Mouse (Mus musculus): Measurements from ENCODE around the gene Btbd1. TPM values are rescaled to one million over a fixed set of nuclear protein-coding genes. Genes with fewer than 3 reads are reported as not detected.

Btbd1 gene
- polyA plus RNA-seq, 1 experiment = 66.6 TPM

DNA sequence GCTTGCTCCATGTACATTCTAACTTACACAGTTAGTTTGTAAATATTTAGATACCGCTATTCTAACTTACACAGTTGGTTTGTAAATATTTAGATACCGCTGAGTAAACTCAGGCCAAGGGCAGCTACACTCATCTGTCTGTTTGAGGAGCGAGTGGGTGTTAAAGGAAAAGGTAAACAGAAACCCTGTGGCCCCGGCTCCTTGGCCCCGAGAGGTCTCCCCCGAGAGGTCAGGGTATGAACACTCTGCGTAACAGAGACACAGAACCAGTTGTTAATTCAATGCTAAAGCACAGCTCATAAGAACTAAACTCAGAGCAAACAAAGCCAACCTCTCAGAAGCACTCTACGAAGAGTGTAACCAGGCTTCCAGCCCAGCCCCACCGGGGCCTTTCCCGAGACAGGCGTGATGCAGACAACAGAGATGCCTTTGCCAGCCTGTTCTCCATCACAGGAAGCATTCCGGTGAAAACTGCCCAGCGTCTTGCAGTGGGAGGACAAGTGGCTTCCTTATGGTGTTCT lies 43.3 kb upstream of the Btbd1 start:
- no peaks in the 10 kb centered on the region for H3K36me3 ChIP-seq (ENCODE audit: control insufficient read depth, insufficient read depth)
- H3K4me3 ChIP-seq = no peak overlapping the region
- no peak overlapping the region for H3K4me2 ChIP-seq (ENCODE audit: low read depth)
- no peak overlapping the region for H3ac ChIP-seq (ENCODE audit: control insufficient read depth, insufficient read length)
- TF ChIP-seq POLR2AphosphoS2 (IDR thresholded peaks at IDR 0.05; ENCODE audit: insufficient read length, low read depth) (no peak), CEBPB (IDR thresholded peaks at IDR 0.05; ENCODE audit: insufficient read depth, poor library complexity, severe bottlenecking) (no peak), MAX (IDR thresholded peaks at IDR 0.05; ENCODE audit: low read depth) (no peak), E2F4 (IDR thresholded peaks at IDR 0.05; ENCODE audit: insufficient read depth) (no peak), SRF (IDR thresholded peaks at IDR 0.05; ENCODE audit: control insufficient read depth, insufficient read length, low read depth) (no peak), REST (IDR thresholded peaks at IDR 0.05; ENCODE audit: insufficient read depth, insufficient read length) (no peak), TCF3 (IDR thresholded peaks at IDR 0.05; ENCODE audit: insufficient read length, low read depth) (no peak), POLR2A (IDR thresholded peaks at IDR 0.05; ENCODE audit: insufficient read length, low read depth) (no peak), TCF12 (IDR thresholded peaks at IDR 0.05; ENCODE audit: insufficient read depth, poor library complexity, severe bottlenecking) (no peak)
- peaks cover 10% of the 10 kb centered on the region for H3K27me3 ChIP-seq (ENCODE audit: control insufficient read depth, insufficient read depth, insufficient read length)
- no peaks in the 10 kb centered on the region for H3K79me2 ChIP-seq (ENCODE audit: control insufficient read depth, insufficient read depth)

DNA sequence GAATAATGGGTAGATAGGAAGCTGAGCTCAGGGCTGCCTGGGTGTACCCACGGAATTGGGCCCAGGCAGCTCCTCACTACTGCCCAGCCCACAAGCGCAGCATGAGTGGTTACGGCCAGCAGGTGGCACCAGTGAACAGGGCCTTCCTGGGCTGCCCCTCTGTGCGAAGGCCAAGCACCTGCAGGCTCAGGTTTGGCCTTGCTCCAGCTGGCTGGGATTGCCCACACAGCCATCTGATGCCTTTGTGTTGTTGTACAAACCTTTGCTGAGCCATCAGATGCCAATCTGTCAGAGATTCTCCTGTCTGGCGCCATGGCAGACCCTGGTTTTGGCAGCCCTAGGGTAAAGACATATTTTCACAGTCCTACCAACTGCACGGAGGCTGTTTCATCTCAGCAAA lies 38.9 kb upstream of the Btbd1 start:
- no peaks in the 10 kb centered on the region for H3K79me2 ChIP-seq (ENCODE audit: control insufficient read depth, insufficient read depth)
- H3K4me2 ChIP-seq (ENCODE audit: low read depth) = no peak overlapping the region
- H3K4me3 ChIP-seq = no peak overlapping the region
- H3ac ChIP-seq (ENCODE audit: control insufficient read depth, insufficient read length) = no peak overlapping the region
- H3K36me3 ChIP-seq (ENCODE audit: control insufficient read depth, insufficient read depth) = no peaks in the 10 kb centered on the region
- TF ChIP-seq MYOD1 (IDR thresholded peaks at IDR 0.05; ENCODE audit: control insufficient read depth in 1 of 3, insufficient read length in 2 of 3, low read depth in 2 of 3) (no peak), USF1 (IDR thresholded peaks at IDR 0.05; ENCODE audit: low read depth) (no peak), POLR2A (IDR thresholded peaks at IDR 0.05; ENCODE audit: insufficient read length, low read depth) (no peak), MYOG (IDR thresholded peaks at IDR 0.05; ENCODE audit: control insufficient read depth in 1 of 3, insufficient read depth in 1 of 3, insufficient read length in 2 of 3, low read depth in 2 of 3) (peak in 1 of 3 experiments; percentile 24)
- H3K27me3 ChIP-seq (ENCODE audit: control insufficient read depth, insufficient read depth, insufficient read length) = peaks cover 7% of the 10 kb centered on the region

GRCm38 (mm10) chr7:81867231-81867930 lies 38.1 kb upstream of the Btbd1 start:
- no peaks in the 10 kb centered on the region for H3K36me3 ChIP-seq (ENCODE audit: control insufficient read depth, insufficient read depth)
- TF ChIP-seq E2F4 (IDR thresholded peaks at IDR 0.05; ENCODE audit: insufficient read depth) (no peak), USF1 (IDR thresholded peaks at IDR 0.05; ENCODE audit: low read depth) (no peak), TCF12 (IDR thresholded peaks at IDR 0.05; ENCODE audit: insufficient read depth, poor library complexity, severe bottlenecking) (no peak), POLR2AphosphoS2 (IDR thresholded peaks at IDR 0.05; ENCODE audit: insufficient read length, low read depth) (no peak), CEBPB (IDR thresholded peaks at IDR 0.05; ENCODE audit: insufficient read depth, poor library complexity, severe bottlenecking) (no peak), POLR2A (IDR thresholded peaks at IDR 0.05; ENCODE audit: insufficient read length, low read depth) (no peak), MAX (IDR thresholded peaks at IDR 0.05; ENCODE audit: low read depth) (no peak), TCF3 (IDR thresholded peaks at IDR 0.05; ENCODE audit: insufficient read length, low read depth) (no peak), SRF (IDR thresholded peaks at IDR 0.05; ENCODE audit: control insufficient read depth, insufficient read length, low read depth) (no peak), REST (IDR thresholded peaks at IDR 0.05; ENCODE audit: insufficient read depth, insufficient read length) (no peak)

GRCm38 (mm10) chr7:81865937-81866336 lies 36.7 kb upstream of the Btbd1 start:
- H3ac ChIP-seq (ENCODE audit: control insufficient read depth, insufficient read length) = no peak overlapping the region
- TF ChIP-seq TCF12 (IDR thresholded peaks at IDR 0.05; ENCODE audit: insufficient read depth, poor library complexity, severe bottlenecking) (no peak), REST (IDR thresholded peaks at IDR 0.05; ENCODE audit: insufficient read depth, insufficient read length) (no peak), POLR2A (IDR thresholded peaks at IDR 0.05; ENCODE audit: insufficient read length, low read depth) (no peak), MYOG (IDR thresholded peaks at IDR 0.05; ENCODE audit: control insufficient read depth in 1 of 3, insufficient read depth in 1 of 3, insufficient read length in 2 of 3, low read depth in 2 of 3) (no peak), SRF (IDR thresholded peaks at IDR 0.05; ENCODE audit: control insufficient read depth, insufficient read length, low read depth) (no peak), MAX (IDR thresholded peaks at IDR 0.05; ENCODE audit: low read depth) (no peak), MYOD1 (IDR thresholded peaks at IDR 0.05; ENCODE audit: control insufficient read depth in 1 of 3, insufficient read length in 2 of 3, low read depth in 2 of 3) (no peak), E2F4 (IDR thresholded peaks at IDR 0.05; ENCODE audit: insufficient read depth) (no peak), POLR2AphosphoS2 (IDR thresholded peaks at IDR 0.05; ENCODE audit: insufficient read length, low read depth) (no peak), CEBPB (IDR thresholded peaks at IDR 0.05; ENCODE audit: insufficient read depth, poor library complexity, severe bottlenecking) (no peak), USF1 (IDR thresholded peaks at IDR 0.05; ENCODE audit: low read depth) (no peak), TCF3 (IDR thresholded peaks at IDR 0.05; ENCODE audit: insufficient read length, low read depth) (no peak)
- H3K79me2 ChIP-seq (ENCODE audit: control insufficient read depth, insufficient read depth) = no peaks in the 10 kb centered on the region
- peaks cover 7% of the 10 kb centered on the region for H3K27me3 ChIP-seq (ENCODE audit: control insufficient read depth, insufficient read depth, insufficient read length)
- no peak overlapping the region for H3K4me3 ChIP-seq
- no peak overlapping the region for H3K4me2 ChIP-seq (ENCODE audit: low read depth)
- H3K36me3 ChIP-seq (ENCODE audit: control insufficient read depth, insufficient read depth) = no peaks in the 10 kb centered on the region

More at GRCm38 (mm10) chr7:81867231-81867930, 38.1 kb upstream of the Btbd1 start:
- Histone ChIP-seq H3K27me3 (ENCODE audit: control insufficient read depth, insufficient read depth, insufficient read length) (peaks cover 7% of the 10 kb centered on the region), H3K4me3 (no peak overlapping the region), H3ac (ENCODE audit: control insufficient read depth, insufficient read length) (no peak overlapping the region), H3K4me2 (ENCODE audit: low read depth) (no peak overlapping the region), H3K79me2 (ENCODE audit: control insufficient read depth, insufficient read depth) (no peaks in the 10 kb centered on the region)

GRCm38 (mm10) chr7:81864552-81864951 lies 35.3 kb upstream of the Btbd1 start:
- no peak overlapping the region for H3ac ChIP-seq (ENCODE audit: control insufficient read depth, insufficient read length)
- H3K36me3 ChIP-seq (ENCODE audit: control insufficient read depth, insufficient read depth) = no peaks in the 10 kb centered on the region
- peaks cover 7% of the 10 kb centered on the region for H3K27me3 ChIP-seq (ENCODE audit: control insufficient read depth, insufficient read depth, insufficient read length)
- no peak overlapping the region for H3K4me3 ChIP-seq
- H3K79me2 ChIP-seq (ENCODE audit: control insufficient read depth, insufficient read depth) = no peaks in the 10 kb centered on the region
- TF ChIP-seq POLR2AphosphoS2 (IDR thresholded peaks at IDR 0.05; ENCODE audit: insufficient read length, low read depth) = no peak
- no peak for TF ChIP-seq MYOG (IDR thresholded peaks at IDR 0.05; ENCODE audit: control insufficient read depth in 1 of 3, insufficient read depth in 1 of 3, insufficient read length in 2 of 3, low read depth in 2 of 3)
- no peak for TF ChIP-seq REST (IDR thresholded peaks at IDR 0.05; ENCODE audit: insufficient read depth, insufficient read length)
- no peak for TF ChIP-seq CEBPB (IDR thresholded peaks at IDR 0.05; ENCODE audit: insufficient read depth, poor library complexity, severe bottlenecking)
- no peak for TF ChIP-seq TCF3 (IDR thresholded peaks at IDR 0.05; ENCODE audit: insufficient read length, low read depth)
- TF ChIP-seq E2F4 (IDR thresholded peaks at IDR 0.05; ENCODE audit: insufficient read depth) = no peak
- no peak for TF ChIP-seq POLR2A (IDR thresholded peaks at IDR 0.05; ENCODE audit: insufficient read length, low read depth)
- no peak for TF ChIP-seq MYOD1 (IDR thresholded peaks at IDR 0.05; ENCODE audit: control insufficient read depth in 1 of 3, insufficient read length in 2 of 3, low read depth in 2 of 3)
- TF ChIP-seq SRF (IDR thresholded peaks at IDR 0.05; ENCODE audit: control insufficient read depth, insufficient read length, low read depth) = no peak
- TF ChIP-seq MAX (IDR thresholded peaks at IDR 0.05; ENCODE audit: low read depth) = no peak
- TF ChIP-seq TCF12 (IDR thresholded peaks at IDR 0.05; ENCODE audit: insufficient read depth, poor library complexity, severe bottlenecking) = no peak
- no peak for TF ChIP-seq USF1 (IDR thresholded peaks at IDR 0.05; ENCODE audit: low read depth)
- no peak overlapping the region for H3K4me2 ChIP-seq (ENCODE audit: low read depth)

Measured in myocyte (in vitro differentiated cells).